Mouse (Mus musculus) common myeloid progenitor, adult 5-6 weeks (primary cell): ENCODE measurements around the gene Ehd2. TPM values are rescaled to one million over a fixed set of nuclear protein-coding genes. Genes with fewer than 3 reads are reported as not detected.

ENCODE experiments used
- ATAC-seq: replicated peaks from 2 replicates; pipeline ENCODE4 v1.8.0; 2016; ENCODE audit warnings: low read depth, mild to moderate bottlenecking, moderate TSS enrichment, inconsistent platforms; ENCODE audit not compliant: poor library complexity, severe bottlenecking
- total RNA-seq: library from RNA; stranded (forward); fragments of 200-1000, 187-1606 nt; gene quantifications from 2 replicates; pipeline ENCODE4 v1.2.3, GENCODE M21; 2017

Ehd2 gene
- total RNA-seq, result 1.0 and 1.9 TPM in 2 replicates

DNA sequence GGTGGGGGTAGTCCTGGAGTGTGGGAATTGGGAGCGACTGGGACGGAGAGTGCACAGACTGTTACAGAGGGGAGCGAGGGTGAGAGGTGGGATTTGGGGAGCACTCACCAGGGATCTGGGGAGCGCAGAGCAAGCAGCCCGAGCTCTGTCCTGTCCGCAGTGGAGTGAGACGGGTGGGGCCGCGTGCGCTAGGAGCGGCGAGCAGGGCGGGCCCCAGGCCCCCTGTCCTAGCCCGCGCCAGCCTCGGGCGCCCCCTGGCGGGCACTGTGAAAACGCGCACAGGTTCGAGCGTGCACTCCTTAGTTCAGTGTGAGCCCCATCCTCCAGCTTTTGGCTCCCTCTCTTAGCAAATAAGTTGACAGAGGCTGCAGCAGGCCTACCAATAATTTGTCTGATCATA lies at the start of gene Ehd2:
Gene Ehd2 (minus strand): TSS at position 256 of the 400 bp plus-strand sequence.
- peak; percentile 77 for ATAC-seq

- no peak for ATAC-seq
These were observed 48.0 kb upstream of the Ehd2 start for GRCm38 (mm10) chr7:16015384-16015783.

- no peak for ATAC-seq
These were observed 47.3 kb upstream of the Ehd2 start for GRCm38 (mm10) chr7:16014521-16015175.

GRCm38 (mm10) chr7:16013722-16014275 lies 46.4 kb upstream of the Ehd2 start:
- ATAC-seq, result no peak

GRCm38 (mm10) chr7:16012576-16013263 lies 45.4 kb upstream of the Ehd2 start:
- peak; percentile 62 for ATAC-seq

DNA sequence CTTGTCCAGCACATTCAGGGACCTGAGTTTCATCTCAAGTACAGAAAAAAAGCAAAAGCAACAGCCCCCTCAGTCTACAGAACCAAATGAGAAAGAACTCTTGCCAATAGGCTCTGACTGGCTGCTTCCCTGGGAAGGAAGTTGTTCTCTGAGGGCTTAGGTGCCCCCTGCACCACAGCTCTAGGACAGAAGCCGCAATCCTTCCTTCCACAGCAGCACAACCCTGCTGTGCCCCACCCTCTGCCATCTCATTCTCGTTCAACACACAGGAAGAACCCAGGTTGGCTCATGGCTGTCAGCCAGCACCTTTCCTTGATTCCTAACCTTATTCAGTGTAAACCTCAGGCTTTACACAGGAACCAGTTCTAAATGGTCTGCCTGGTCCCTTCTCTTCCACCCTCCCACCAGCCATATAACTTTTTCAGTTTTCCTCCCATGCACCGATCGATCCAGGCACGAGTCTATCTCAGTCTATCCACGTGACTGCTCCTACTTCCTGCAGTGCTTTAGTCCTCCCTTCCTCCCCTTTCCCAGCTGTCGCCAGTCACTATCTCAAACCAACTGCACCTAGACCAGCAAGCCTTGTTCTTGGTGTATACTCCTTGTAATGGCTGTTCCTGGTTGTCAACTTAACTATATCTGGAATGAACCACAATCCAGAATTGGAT lies 44.2 kb upstream of the Ehd2 start:
- ATAC-seq, result peak; percentile 76

- no peak for ATAC-seq
These were observed 43.3 kb upstream of the Ehd2 start for GRCm38 (mm10) chr7:16010649-16011048.

GRCm38 (mm10) chr7:16009636-16010035 lies 42.3 kb upstream of the Ehd2 start:
- ATAC-seq, result no peak

DNA sequence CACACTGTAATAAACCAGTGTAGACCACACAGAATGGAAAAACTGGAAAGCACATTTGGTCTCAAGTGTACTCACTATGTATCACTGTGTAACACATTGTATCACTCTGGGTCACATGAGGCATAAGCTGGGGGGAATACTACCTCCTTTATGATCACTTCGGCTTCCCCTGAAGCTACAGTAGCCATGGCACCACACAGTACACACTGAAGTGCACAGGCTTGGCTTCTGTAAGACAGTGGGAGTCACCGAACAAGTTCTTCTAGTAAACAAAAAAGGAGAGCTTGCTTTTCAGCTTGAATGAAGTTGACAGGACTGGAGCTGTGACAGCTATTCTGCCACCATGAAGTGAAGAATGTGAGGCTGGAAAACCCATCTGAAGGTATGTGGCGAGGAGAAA lies 37.7 kb upstream of the Ehd2 start:
- ATAC-seq, result no peak

- ATAC-seq, result no peak
These were observed 37.0 kb upstream of the Ehd2 start for GRCm38 (mm10) chr7:16004177-16004856.

DNA sequence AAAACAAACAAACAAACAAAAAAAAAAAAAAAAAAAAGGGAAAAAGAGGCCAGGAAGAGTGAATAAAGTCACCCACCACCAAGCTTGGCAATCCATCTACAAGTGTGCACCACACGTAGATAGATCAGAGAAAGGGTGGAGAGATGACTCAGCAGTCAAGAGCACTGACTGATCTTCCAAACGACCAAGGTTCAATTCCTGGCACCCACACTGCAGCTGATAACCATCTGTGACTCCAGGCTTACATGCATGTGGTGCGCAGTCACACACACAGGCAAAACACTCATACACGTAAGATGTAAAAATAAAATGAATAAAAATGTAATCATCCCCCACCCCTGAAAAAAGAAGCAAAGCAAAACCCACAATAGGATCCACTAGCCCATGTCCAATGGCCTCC lies 35.7 kb upstream of the Ehd2 start:
- ATAC-seq, result 0 out of 2 replicates have a peak, but pooled peaks have one; percentile 15

GRCm38 (mm10) chr7:16002171-16002570 lies 34.8 kb upstream of the Ehd2 start:
- ATAC-seq, result peak; percentile 85

GRCm38 (mm10) chr7:16001691-16002090 lies 34.3 kb upstream of the Ehd2 start:
- ATAC-seq, result no peak

DNA sequence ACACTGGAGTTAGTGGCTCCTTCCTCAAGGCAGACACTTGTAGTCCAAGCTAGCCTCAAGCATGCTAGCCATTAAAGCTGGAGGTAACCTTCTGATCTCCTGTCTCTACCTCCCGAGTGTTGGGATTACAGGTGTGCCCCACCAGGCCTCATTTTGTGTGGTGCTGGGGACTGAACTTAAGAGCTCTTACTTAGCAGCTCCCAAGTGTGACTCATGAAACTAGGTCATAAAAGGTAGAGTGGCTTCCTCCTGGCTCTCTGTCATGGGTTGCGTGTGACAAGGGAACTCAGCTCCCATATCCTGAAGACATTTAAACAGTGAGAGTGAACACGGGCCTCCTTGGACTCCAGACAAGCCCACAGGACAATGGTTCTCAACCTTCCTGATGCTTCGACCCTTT lies 26.4 kb upstream of the Ehd2 start:
- ATAC-seq, result no peak

DNA sequence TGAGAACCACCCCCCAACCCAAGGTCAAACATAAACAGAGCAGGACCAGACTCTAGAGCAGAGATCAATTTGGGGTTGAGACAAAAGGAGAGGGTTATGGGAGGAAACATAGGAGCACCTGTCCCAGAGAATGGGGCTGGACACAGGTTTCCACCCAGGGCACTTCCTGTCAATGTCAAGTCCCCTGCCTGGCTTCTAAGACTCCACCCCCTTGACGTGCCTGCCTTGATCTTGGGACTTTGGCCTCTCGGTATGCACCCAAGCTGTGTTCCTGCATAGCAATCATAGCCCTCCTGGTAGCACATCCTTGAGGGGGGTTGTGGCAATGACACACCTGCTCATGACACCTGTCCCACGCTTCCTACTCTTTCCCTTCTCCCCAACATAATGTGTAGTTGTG lies 25.8 kb upstream of the Ehd2 start:
- no peak for ATAC-seq

GRCm38 (mm10) chr7:15991764-15992163 lies 24.4 kb upstream of the Ehd2 start:
- no peak for ATAC-seq

DNA sequence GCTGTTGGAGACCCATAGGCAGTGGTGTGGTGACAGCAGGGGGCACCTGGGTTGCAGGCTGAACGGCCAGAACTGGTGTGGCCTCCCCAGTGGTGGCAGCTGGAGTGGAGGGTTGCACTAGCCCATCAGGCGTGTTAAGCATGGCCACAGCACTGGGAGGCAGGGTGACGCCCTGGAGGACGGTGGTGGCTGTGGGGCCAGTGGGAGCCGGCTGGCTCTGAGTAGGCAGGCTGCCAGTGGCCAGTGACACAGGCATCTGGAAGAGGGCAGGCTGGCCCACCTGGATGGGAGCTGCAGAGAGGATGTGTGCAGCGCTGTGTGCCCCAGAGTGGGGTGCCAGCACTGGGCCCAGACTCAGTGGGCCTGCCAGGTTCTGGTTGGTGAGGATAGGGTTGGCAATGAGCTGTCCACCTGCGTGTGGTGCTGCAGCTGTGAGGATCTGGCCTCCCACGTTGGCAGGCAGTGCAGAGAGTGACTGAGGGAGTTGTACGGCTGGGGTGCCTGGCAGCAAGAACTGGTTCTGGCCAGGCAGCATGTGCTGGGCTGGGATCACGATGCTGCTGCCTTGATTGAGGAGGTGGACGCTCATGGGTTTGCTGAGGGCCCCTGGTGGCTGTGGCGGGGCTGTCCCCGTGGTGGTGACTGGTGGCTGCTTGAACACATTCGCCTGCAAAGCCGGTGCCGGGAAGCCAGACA lies 20.4 kb upstream of the Ehd2 start:
- no peak for ATAC-seq

- peak; percentile 69 for ATAC-seq
These were observed 15.5 kb upstream of the Ehd2 start for GRCm38 (mm10) chr7:15982729-15983407.

DNA sequence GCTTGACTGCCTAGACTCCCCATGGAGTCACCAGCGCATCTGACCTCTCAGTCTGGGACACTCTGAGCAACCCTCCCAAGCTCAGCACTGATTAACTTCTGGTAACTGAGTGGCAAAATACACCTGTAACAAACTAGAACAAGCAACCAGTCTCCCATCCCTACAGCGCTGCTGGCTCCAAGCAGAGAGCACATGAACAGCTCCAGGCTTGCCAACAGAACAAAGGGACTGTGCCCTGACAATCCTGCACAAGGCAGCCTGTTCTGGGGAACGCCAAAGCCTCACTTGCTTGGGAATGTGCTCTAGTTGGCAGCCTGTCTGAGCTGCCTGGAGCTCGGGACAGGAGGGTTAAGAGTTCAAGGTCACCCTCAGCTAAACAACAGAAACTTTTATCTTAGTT lies 14.2 kb upstream of the Ehd2 start:
- no peak for ATAC-seq
